Mouse (Mus musculus): Measurements from ENCODE around the gene E130309D02Rik.

The E130309D02Rik gene

GRCm38 (mm10) chr5:143266794-143267193 is 48.4 kb downstream of the E130309D02Rik start:
- no peak for DNase-seq (ENCODE audit: low spot score)

GRCm38 (mm10) chr5:143265409-143265808 is 49.8 kb downstream of the E130309D02Rik start:
- DNase-seq (ENCODE audit: low spot score), result no peak

- DNase-seq (ENCODE audit: low spot score), result no peak
Observed at GRCm38 (mm10) chr5:143264689-143265088, 50.5 kb downstream of the E130309D02Rik start.

GRCm38 (mm10) chr5:143261636-143262035 is 53.5 kb downstream of the E130309D02Rik start:
- no peak for DNase-seq (ENCODE audit: low spot score)

GRCm38 (mm10) chr5:143255802-143256201 is 59.4 kb downstream of the E130309D02Rik start:
- DNase-seq (ENCODE audit: low spot score), result no peak

- DNase-seq (ENCODE audit: low spot score), result no peak
Observed at GRCm38 (mm10) chr5:143255131-143255519, 60.0 kb downstream of the E130309D02Rik start.

GRCm38 (mm10) chr5:143254487-143255130 is 60.6 kb downstream of the E130309D02Rik start:
- DNase-seq (ENCODE audit: low spot score), result no peak

- DNase-seq (ENCODE audit: low spot score), result no peak
Observed at GRCm38 (mm10) chr5:143253881-143254486, 61.2 kb downstream of the E130309D02Rik start.

GRCm38 (mm10) chr5:143253186-143253880 is 61.8 kb downstream of the E130309D02Rik start:
- no peak for DNase-seq (ENCODE audit: low spot score)

GRCm38 (mm10) chr5:143252791-143253185 is 62.4 kb downstream of the E130309D02Rik start:
- no peak for DNase-seq (ENCODE audit: low spot score)

GRCm38 (mm10) chr5:143252039-143252438 is 63.1 kb downstream of the E130309D02Rik start:
- DNase-seq (ENCODE audit: low spot score), result no peak

Measured in ovary, postnatal 36 days (tissue).